Mouse (Mus musculus): ENCODE measurements around the gene Prkar1b.
A peak's percentile ranks its signal among the peaks of the same experiment; 100 is the strongest.

Gene Prkar1b

DNA sequence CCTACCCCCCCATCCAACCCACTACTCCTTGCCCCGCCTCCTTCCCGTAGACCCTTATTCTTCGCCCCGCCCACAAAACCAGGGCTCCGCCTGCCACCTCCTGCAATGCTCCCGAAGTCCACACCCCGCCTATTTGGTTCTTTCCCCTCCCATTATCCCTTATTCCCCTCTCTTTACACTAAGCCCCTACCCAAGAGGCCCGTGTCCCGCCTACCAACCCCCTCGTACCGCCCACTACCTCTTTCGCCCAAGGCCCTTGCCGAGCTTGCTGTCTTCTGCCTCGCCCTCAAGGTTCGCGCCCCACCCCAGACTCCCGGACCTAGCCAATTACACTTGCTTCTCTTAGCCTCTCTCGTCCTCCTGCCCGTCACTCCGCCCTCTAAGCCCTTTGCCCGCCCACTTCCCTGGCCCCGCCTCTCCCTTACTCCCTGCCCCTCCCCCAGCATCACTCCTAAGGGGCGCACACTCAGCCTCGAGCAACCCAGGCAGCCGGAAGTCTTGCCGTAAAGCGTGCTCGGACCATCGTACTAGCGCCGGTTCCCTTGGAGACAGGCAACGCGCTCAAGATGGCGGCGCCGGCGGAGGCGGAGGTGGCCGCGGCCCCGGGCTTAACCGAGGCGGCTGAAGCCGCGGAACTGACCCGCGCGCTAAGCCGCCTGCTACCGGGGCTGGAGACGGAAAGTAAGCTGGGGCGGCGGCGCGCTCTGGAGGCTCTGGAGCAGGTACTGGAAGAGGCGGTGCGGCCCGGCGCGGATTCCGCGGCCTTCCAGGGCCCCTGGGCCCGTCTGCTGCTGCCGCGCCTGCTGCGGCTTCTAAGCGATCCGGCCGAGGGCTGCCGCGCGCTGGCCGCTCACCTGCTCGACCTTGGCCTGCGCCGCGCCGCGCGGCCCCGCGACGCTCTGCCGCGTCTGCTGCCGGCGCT, at the start of gene Prkar1b, which contains the start of gene Dnaaf5:
Gene Prkar1b (minus strand): TSS at position 321 of the 922 bp plus-strand sequence.
Gene Dnaaf5 (plus strand): TSS at position 543 of the 922 bp plus-strand sequence.
- peak; percentile 99 for DNase-seq (ENCODE audit: low read depth)

- DNase-seq (ENCODE audit: low read depth), result no peak
Measured at GRCm38 (mm10) chr5:139199636-139199994, 49.8 kb upstream of the Prkar1b start.

DNA sequence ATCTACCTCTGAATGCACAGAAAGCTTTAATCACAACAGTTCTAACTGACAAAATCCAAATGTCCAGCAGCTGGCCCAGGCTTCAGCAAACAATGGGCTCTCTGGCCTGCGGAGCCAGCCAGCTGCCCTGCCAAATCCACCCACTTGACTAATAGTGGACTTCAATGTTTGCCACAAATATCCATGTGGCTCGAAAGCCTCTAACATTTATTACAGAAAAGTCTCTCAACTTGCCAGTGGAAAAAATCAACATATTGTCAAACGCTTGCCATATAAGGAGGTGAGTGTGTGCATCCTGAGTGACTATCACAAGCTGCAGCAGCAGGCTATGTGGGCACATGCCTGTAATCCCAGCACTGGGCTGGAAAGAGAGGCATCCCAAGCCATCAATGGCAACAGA, 49.0 kb upstream of the Prkar1b start:
- DNase-seq (ENCODE audit: low read depth), result no peak

DNA sequence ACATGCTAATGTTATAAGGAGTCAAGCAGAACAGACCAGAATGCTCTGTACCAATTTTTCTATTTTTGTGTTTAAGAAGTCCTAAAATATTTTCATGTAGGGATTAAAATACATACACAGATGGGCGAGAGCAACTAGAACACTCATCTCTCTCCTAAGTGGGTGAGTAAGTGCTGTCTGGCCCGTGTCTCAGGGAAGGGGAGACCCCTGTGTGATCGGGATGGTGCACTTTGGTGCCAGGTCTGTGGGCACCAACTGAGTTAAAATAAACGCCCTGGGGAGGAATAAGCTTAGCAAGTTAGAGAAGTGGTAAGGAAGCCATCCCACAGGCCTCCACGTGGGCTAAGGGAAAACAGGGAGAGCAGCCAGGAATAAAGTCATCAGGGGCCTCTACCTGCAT, 41.2 kb upstream of the Prkar1b start:
- no peak for DNase-seq (ENCODE audit: low read depth)

- no peak for DNase-seq (ENCODE audit: low read depth)
Measured at GRCm38 (mm10) chr5:139189726-139190125, 39.9 kb upstream of the Prkar1b start.

GRCm38 (mm10) chr5:139184897-139185296, 35.1 kb upstream of the Prkar1b start:
- no peak for DNase-seq (ENCODE audit: low read depth)

- no peak for DNase-seq (ENCODE audit: low read depth)
Measured at GRCm38 (mm10) chr5:139183601-139184000, 33.8 kb upstream of the Prkar1b start.

- DNase-seq (ENCODE audit: low read depth), result no peak
Measured at GRCm38 (mm10) chr5:139183131-139183530, 33.3 kb upstream of the Prkar1b start.

DNA sequence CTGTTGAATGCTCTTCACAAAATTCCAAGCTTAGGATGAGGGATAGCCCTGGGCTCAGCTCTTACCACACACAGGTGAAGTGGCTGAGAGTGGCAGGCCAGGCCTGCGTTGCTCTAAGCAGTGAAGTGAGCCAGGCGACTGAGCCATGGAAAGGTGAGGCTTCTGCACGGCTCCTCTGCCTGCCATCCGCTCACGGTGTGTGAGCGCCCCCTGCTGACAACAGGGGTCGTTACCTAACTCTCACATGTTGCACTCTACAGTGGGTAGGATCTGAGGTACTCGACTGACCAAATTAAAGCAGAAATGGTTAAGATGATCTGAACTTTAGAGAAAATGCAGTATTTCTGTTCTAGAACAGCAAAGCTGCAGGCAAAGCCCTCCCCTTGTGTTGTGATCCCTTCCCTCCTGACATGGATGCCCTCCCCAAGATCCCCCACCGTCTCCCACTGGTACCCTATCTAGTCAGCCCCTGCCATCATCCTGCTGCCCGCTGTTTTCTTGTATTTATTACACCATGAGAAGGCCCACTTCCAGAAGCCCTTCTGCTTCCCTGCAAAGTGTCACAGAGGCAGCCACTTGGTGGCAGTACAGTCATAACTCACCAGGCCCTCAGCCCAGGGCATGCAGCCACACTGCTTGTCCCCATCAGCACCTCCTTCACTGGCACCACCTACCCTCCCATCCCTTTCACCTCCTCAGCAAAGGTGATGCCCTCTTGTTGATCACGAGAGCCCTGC, 29.3 kb upstream of the Prkar1b start:
- DNase-seq (ENCODE audit: low read depth), result peak; percentile 78

DNA sequence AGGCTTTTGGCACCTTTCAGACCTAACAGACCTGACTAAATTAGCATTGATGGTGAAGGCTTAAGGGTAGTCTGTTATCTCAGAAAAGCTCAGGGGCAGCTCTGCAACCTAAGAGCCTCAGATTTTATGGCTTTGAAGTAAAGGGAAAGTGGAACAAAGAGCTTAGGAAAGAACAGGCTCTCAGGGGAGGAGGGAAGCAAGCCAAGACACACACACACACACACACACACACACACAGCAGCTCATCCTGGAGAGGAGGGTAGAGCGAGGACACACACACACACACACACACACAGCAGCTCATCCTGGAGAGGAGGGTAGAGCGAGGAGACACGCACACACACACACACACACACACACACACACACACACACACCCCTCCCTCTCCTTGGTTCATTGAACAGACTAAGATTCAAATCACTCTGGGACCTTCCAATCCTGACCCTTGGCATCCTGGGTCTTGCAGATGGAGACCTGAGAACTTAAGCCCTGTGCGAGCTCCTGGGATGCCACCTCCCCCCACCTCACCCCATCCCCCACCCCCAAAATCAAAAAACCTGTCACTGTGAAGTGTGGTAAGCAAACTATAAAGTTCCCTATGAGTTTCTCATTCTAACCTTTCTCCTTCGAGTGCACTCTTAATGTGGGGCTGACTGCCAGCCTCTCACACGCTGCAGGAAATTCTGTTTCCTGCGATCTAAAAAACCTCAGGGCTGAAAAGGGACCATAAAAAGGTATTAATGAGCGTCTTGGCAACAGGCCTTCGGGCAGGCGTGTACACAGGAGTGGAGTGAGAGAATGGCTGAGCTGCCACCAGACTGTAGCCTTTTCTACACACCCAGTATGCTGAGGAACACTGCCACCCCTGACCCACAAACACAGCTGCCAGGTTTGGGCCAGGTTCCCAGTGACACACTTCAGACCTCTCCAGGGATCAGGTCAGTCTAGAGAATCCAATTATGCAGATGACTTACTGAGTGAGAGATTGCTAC, 25.1 kb upstream of the Prkar1b start:
- no peak for DNase-seq (ENCODE audit: low read depth)

DNA sequence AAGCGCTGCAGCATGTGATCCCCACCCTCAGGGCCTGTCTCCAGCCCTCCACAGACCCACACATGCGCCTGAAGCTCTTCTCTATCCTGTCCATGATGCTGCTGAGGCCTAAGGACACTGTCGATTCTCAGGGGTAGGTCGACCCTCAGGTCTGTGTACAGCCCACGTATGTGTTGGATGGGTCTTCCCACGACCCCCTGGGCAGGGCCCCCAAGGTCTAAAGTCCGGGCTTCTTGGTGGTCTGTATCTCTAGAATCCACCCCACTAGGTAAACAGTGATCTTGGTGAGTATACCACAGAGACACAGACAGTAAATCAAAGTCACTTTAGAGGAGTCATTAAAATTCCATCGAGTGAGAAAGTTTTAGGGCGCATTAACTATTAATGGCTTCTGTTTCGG, 24.3 kb upstream of the Prkar1b start:
- no peak for DNase-seq (ENCODE audit: low read depth)

- no peak for DNase-seq (ENCODE audit: low read depth)
Measured at GRCm38 (mm10) chr5:139171929-139172328, 22.1 kb upstream of the Prkar1b start.

DNA sequence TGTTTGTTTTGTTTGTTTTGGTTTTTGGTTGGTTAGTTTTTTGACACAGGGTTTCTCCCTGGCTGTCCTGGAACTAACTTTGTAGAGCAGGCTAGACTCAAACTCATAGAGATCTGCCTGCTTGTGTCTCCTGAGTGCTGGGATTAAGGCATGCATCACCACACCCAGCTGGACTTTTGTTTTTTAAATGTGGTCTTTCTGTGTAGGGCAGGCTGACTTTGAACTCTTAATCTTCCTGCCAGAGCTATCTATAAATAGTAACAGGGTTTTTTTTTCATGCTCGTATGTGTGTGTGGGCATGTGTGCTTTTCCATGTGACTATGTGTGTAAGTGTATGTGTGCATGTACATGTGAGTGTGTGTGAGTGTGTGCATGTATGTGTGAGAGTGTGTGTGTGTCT, 17.7 kb upstream of the Prkar1b start:
- no peak for DNase-seq (ENCODE audit: low read depth)

- no peak for DNase-seq (ENCODE audit: low read depth)
Measured at GRCm38 (mm10) chr5:139166781-139167361, 17.1 kb upstream of the Prkar1b start.

DNA sequence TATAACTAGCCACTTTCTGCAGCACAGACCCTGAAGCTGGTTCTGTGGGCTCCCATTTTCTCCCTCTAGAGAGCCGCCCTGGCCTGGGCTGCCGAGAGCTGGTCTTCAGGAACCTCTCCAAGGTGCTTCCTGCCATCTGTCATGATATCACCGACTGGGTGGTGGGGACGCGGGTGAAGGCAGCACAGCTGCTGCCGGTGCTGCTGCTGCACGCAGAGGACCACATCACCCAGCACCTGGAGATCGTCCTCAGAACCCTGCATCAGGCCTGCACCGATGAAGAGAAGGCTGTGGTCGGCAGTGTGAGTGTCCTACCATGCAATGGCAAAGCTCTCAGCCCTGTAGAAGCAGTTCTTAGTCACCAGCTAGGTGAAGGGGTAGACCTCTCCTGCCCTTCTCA, 11.8 kb upstream of the Prkar1b start:
- no peak for DNase-seq (ENCODE audit: low read depth)

- no peak for DNase-seq (ENCODE audit: low read depth)
Measured at GRCm38 (mm10) chr5:139160899-139161298, 11.1 kb upstream of the Prkar1b start.

GRCm38 (mm10) chr5:139150603-139151031, 816 bp upstream of the Prkar1b start:
- DNase-seq (ENCODE audit: low read depth), result no peak

- no peak for DNase-seq (ENCODE audit: low read depth)
Measured at GRCm38 (mm10) chr5:139149006-139149672, 662 bp downstream of the Prkar1b start.

DNA sequence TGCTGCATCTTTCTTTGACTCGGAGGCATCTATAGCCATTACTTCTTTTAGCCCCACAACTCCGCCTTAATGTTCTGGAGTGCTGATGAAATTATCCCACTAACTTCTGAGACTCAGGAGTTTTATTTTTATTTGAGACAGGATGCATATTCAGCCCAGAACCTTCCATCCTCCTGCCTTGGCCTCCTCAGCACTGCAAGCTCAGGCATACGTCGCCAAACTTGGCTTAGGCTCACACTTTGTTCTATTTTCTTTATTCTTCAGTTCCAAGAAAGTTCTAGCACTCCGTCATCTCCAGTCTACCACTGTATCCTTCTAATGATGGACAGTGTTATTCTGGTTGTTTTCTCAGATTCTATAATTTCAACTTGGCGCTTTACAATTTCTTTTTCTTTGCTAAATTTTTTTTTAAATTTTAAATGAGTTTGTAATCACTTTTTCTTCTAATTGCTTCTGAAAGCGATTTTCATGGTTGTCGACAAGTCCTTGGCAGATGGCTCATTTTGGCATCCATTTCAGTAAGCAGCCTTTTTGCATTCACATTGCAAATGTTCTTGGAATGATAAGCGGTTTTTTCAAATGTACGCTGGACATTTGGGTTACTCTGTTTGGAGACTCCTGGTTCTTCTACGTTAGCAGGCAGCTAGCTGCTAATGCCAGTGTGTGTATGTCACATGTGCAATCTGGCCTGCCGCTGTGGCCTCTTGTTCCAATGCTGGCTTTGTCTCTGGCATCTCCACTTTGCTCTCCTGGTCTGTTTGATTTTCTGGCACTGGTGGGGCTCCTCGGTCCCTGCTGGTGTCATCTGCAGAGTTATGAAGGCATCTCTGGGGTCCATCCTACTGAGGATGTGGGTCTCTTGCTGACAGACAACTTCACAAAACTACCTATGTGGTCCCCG, 2.4 kb downstream of the Prkar1b start:
- DNase-seq (ENCODE audit: low read depth), result no peak

Data from c-Kit-positive CD71-negative TER-119-negative erythroid progenitor cells, embryonic 14.5 days (primary cell).